Mouse (Mus musculus): Measurements from ENCODE around the gene Gm49721. TPM values are rescaled to one million over a fixed set of nuclear protein-coding genes. Genes with fewer than 3 reads are reported as not detected.
A peak's percentile ranks its signal among the peaks of the same experiment; 100 is the strongest.
"Not testable (repeated sequence)": the region's sequence is repeated elsewhere in the genome, so short reads cannot be mapped to it uniquely, and the experiment has no call there.

Gm49721 gene
- polyA plus RNA-seq (2014; fragmentation: Nextera tagmentation; extraction: Ambion mirVana) = 0.20 and 0.36 TPM in 2 replicates

GRCm38 (mm10) chr17:6978287-6979248 lies at the start of gene Gm49721:
TSS of gene Gm49721 (plus strand) at chr17:6978904.
- under 1% methylated on average over 24 of the region's 68 CpGs for WGBS

GRCm38 (mm10) chr17:6931625-6932024 lies 47.1 kb upstream of the Gm49721 start:
- H3K4me1 ChIP-seq (ENCODE audit: insufficient read depth); H3K4me3 ChIP-seq (ENCODE audit: low read depth, low read length); H3K9ac ChIP-seq; DNase-seq; H3K36me3 ChIP-seq (ENCODE audit: insufficient read depth); H3K4me2 ChIP-seq; H3K9me3 ChIP-seq (ENCODE audit: low read depth, low read length); H3K27me3 ChIP-seq (ENCODE audit: insufficient read depth, low read length); H3K27ac ChIP-seq (ENCODE audit: low read depth); ATAC-seq (ENCODE audit: insufficient read depth): not testable (repeated sequence)
- 91% methylated on average over 6 of the region's 7 CpGs for WGBS

More at GRCm38 (mm10) chr17:6978287-6979248, at the start of gene Gm49721:
- not testable (repeated sequence) for H3K9me3 ChIP-seq (ENCODE audit: low read depth, low read length); H3K4me1 ChIP-seq (ENCODE audit: insufficient read depth); H3K27me3 ChIP-seq (ENCODE audit: insufficient read depth, low read length); H3K27ac ChIP-seq (ENCODE audit: low read depth); H3K36me3 ChIP-seq (ENCODE audit: insufficient read depth)
- ATAC-seq (ENCODE audit: insufficient read depth) = peak; percentile 99
- DNase-seq = peak; percentile 37
- peak within 1 kb of the TSS; percentile 56 for H3K4me2 ChIP-seq
- peak within 1 kb of the TSS; percentile 50 for H3K4me3 ChIP-seq (ENCODE audit: low read depth, low read length)
- H3K9ac ChIP-seq = peak within 1 kb of the TSS; percentile 60

GRCm38 (mm10) chr17:6942560-6942959 lies 36.1 kb upstream of the Gm49721 start:
- H3K27ac ChIP-seq (ENCODE audit: low read depth); ATAC-seq (ENCODE audit: insufficient read depth); H3K4me3 ChIP-seq (ENCODE audit: low read depth, low read length); H3K9me3 ChIP-seq (ENCODE audit: low read depth, low read length); DNase-seq; H3K36me3 ChIP-seq (ENCODE audit: insufficient read depth); H3K27me3 ChIP-seq (ENCODE audit: insufficient read depth, low read length); H3K9ac ChIP-seq; H3K4me2 ChIP-seq; H3K4me1 ChIP-seq (ENCODE audit: insufficient read depth): not testable (repeated sequence)
- no CpG with 5 or more reads among the region's 4 CpGs for WGBS

GRCm38 (mm10) chr17:6947637-6947983 lies 31.1 kb upstream of the Gm49721 start:
- Histone ChIP-seq H3K4me3 (ENCODE audit: low read depth, low read length) (peak overlapping the region; percentile 51), H3K4me2 (peak overlapping the region; percentile 67)
- not testable (repeated sequence) for H3K27ac ChIP-seq (ENCODE audit: low read depth); ATAC-seq (ENCODE audit: insufficient read depth); H3K9me3 ChIP-seq (ENCODE audit: low read depth, low read length); H3K36me3 ChIP-seq (ENCODE audit: insufficient read depth); H3K9ac ChIP-seq; H3K4me1 ChIP-seq (ENCODE audit: insufficient read depth); DNase-seq; H3K27me3 ChIP-seq (ENCODE audit: insufficient read depth, low read length)
- no CpG with 5 or more reads among the region's 8 CpGs for WGBS

- WGBS = under 1% methylated on average over 67 of the region's 73 CpGs
- not testable (repeated sequence) for H3K9me3 ChIP-seq (ENCODE audit: low read depth, low read length); H3K36me3 ChIP-seq (ENCODE audit: insufficient read depth); H3K27me3 ChIP-seq (ENCODE audit: insufficient read depth, low read length); H3K4me1 ChIP-seq (ENCODE audit: insufficient read depth)
- Histone ChIP-seq H3K9ac (peak within 1 kb of the TSS; percentile 32), H3K27ac (ENCODE audit: low read depth) (peak within 1 kb of the TSS; percentile 70; the same call in 1 of the 2 replicates), H3K4me2 (peak within 1 kb of the TSS; percentile 67), H3K4me3 (ENCODE audit: low read depth, low read length) (peak within 1 kb of the TSS; percentile 51)
- peak; percentile 91 for DNase-seq
- peak; percentile 98 for ATAC-seq (ENCODE audit: insufficient read depth)
These were observed 30.5 kb upstream of the Gm49721 start, which contains the start of gene Rsph3b for GRCm38 (mm10) chr17:6947984-6948768. TSS of gene Rsph3b (minus strand) at chr17:6948682.

- WGBS = 9% methylated on average over 9 of the region's 9 CpGs
- H3K4me1 ChIP-seq (ENCODE audit: insufficient read depth); H3K36me3 ChIP-seq (ENCODE audit: insufficient read depth); H3K9me3 ChIP-seq (ENCODE audit: low read depth, low read length); DNase-seq; H3K27me3 ChIP-seq (ENCODE audit: insufficient read depth, low read length): not testable (repeated sequence)
- peak overlapping the region; percentile 32 for H3K9ac ChIP-seq
- ATAC-seq (ENCODE audit: insufficient read depth) = peak; percentile 22; the same call in 1 of the 2 replicates
- H3K27ac ChIP-seq (ENCODE audit: low read depth) = peak overlapping the region; percentile 70; the same call in 1 of the 2 replicates
- H3K4me2 ChIP-seq = peak overlapping the region; percentile 67
- H3K4me3 ChIP-seq (ENCODE audit: low read depth, low read length) = peak overlapping the region; percentile 51
These were observed 29.9 kb upstream of the Gm49721 start for GRCm38 (mm10) chr17:6948769-6949228.

- DNase-seq; H3K4me2 ChIP-seq; H3K4me1 ChIP-seq (ENCODE audit: insufficient read depth); ATAC-seq (ENCODE audit: insufficient read depth); H3K4me3 ChIP-seq (ENCODE audit: low read depth, low read length); H3K9me3 ChIP-seq (ENCODE audit: low read depth, low read length); H3K36me3 ChIP-seq (ENCODE audit: insufficient read depth); H3K9ac ChIP-seq; H3K27ac ChIP-seq (ENCODE audit: low read depth); H3K27me3 ChIP-seq (ENCODE audit: insufficient read depth, low read length): not testable (repeated sequence)
- 80% methylated on average over 5 of the region's 8 CpGs for WGBS
These were observed 19.8 kb upstream of the Gm49721 start for GRCm38 (mm10) chr17:6958881-6959280.

- not testable (repeated sequence) for DNase-seq; H3K27ac ChIP-seq (ENCODE audit: low read depth); H3K36me3 ChIP-seq (ENCODE audit: insufficient read depth); ATAC-seq (ENCODE audit: insufficient read depth); H3K9ac ChIP-seq; H3K9me3 ChIP-seq (ENCODE audit: low read depth, low read length); H3K27me3 ChIP-seq (ENCODE audit: insufficient read depth, low read length); H3K4me1 ChIP-seq (ENCODE audit: insufficient read depth)
- WGBS = 64% methylated on average over 3 of the region's 6 CpGs
- H3K4me3 ChIP-seq (ENCODE audit: low read depth, low read length) = peak overlapping the region; percentile 43
- peak overlapping the region; percentile 51 for H3K4me2 ChIP-seq
These were observed 19.0 kb upstream of the Gm49721 start for GRCm38 (mm10) chr17:6959543-6960259.

- H3K9ac ChIP-seq = peak overlapping the region; percentile 58
- WGBS = under 1% methylated on average over 12 of the region's 12 CpGs
These were observed 18.4 kb upstream of the Gm49721 start for GRCm38 (mm10) chr17:6960349-6960748.

More at GRCm38 (mm10) chr17:6960349-6960748, 18.4 kb upstream of the Gm49721 start:
- DNase-seq = peak; percentile 3
- not testable (repeated sequence) for H3K9me3 ChIP-seq (ENCODE audit: low read depth, low read length); H3K27me3 ChIP-seq (ENCODE audit: insufficient read depth, low read length); H3K27ac ChIP-seq (ENCODE audit: low read depth); H3K4me1 ChIP-seq (ENCODE audit: insufficient read depth); ATAC-seq (ENCODE audit: insufficient read depth); H3K36me3 ChIP-seq (ENCODE audit: insufficient read depth)
- H3K4me3 ChIP-seq (ENCODE audit: low read depth, low read length) = peak overlapping the region; percentile 43
- peak overlapping the region; percentile 51 for H3K4me2 ChIP-seq
